Comparison of ENCODE assay signal across 24 mouse cellular contexts in the genomic region with DNA sequence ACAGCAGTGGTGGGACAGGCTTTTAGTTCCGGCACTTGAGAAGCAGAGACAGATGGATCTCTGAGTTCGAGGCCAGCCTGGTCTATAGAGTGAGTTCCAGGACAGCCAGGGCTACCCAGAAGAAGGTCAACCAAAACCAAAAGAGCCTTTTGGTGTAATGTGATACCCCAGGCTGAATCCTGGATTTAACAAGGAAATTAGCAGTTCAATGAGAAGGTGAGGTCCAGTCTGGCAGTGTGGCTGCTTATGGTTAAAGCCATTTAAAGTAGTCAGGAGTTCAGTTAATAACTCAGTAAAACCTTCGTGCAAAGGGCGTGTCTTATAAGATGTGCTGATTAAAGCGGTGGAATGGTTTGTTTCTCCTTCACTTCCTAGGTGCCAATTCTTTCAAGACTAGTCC. TPM values are rescaled to one million over a fixed set of nuclear protein-coding genes. Genes with fewer than 3 reads are reported as not detected.
A peak's percentile ranks its signal among the peaks of the same experiment; 100 is the strongest.
DNase-seq lines count a peak whose midpoint lies in the region; TF ChIP-seq lines count a peak whose summit lies in the region.
"Had no signal": no experiment of that assay in that cellular context is flagged by ENCODE, and none has a peak within 500 bp of the region (broad histone marks: within the 10 kb centered on the region; RNA-seq: fewer than 3 reads in every experiment).

No protein-coding gene starts in this region.

- H3K4me1 ChIP-seq in ES-Bruce4 (ENCODE audit: control insufficient read depth, insufficient read depth, low read length) (peaks cover 5% of the 10 kb centered on the region), ES-E14 (ENCODE audit: control insufficient read depth in 2 of 2, insufficient read depth in 2 of 2, low read length in 2 of 2, poor library complexity in 1 of 2) (peaks cover 0 to 14% of the 10 kb centered on the region in 2 experiments; a peak in 2 of 4 replicates)
- H3K4me1 ChIP-seq: embryonic facial prominence, embryonic 13.5 days; embryonic facial prominence, embryonic 15.5 days; forebrain, embryonic 12.5 days; forebrain, embryonic 15.5 days had no signal

- no peak for TF ChIP-seq EP300 in ES-Bruce4 (IDR thresholded peaks at IDR 0.05; ENCODE audit: insufficient read depth, low read depth, low read length)

- no peaks in the 10 kb centered on the region for H3K27me3 ChIP-seq in ES-Bruce4 (ENCODE audit: control insufficient read depth, insufficient read depth, low read length, poor library complexity, severe bottlenecking)
- H3K27me3 ChIP-seq: embryonic facial prominence, embryonic 13.5 days; embryonic facial prominence, embryonic 15.5 days; forebrain, embryonic 12.5 days; forebrain, embryonic 15.5 days; Patski had no signal

- intact Hi-C loops in gastrocnemius, postnatal 14 days (cut with DNase I; ENCODE audit: low total_unique reads): no loop called here

- H3K9ac ChIP-seq in ES-Bruce4 (ENCODE audit: low read depth, poor library complexity, severe bottlenecking) (no peak overlapping the region), ES-E14 (ENCODE audit: insufficient read depth, low read depth, low read length, poor library complexity, severe bottlenecking) (no peak overlapping the region)
- H3K9ac ChIP-seq: embryonic facial prominence, embryonic 13.5 days; embryonic facial prominence, embryonic 15.5 days; forebrain, embryonic 12.5 days; forebrain, embryonic 15.5 days; forebrain, postnatal 0 days had no signal

- H3K27ac ChIP-seq in ES-Bruce4 (ENCODE audit: insufficient read depth, low read length) (peak overlapping the region; percentile 67), ES-E14 (ENCODE audit: insufficient read depth, low read depth, low read length, poor library complexity, severe bottlenecking) (peak overlapping the region; percentile 38; the same call in 1 of the 2 replicates)
- H3K27ac ChIP-seq: embryonic facial prominence, embryonic 13.5 days; embryonic facial prominence, embryonic 15.5 days; forebrain, embryonic 10.5 days; forebrain, embryonic 12.5 days; forebrain, embryonic 15.5 days had no signal

- TF ChIP-seq CTCF in ES-Bruce4 (IDR thresholded peaks at IDR 0.05; ENCODE audit: low read depth, low read length): no peak

- DNase-seq in ES-E14 (ENCODE audit: low read depth, low spot score) (no peak), R1 (ENCODE audit: low read depth, low spot score) (peak; percentile 61)
- no peak for DNase-seq in urinary bladder, adult 18-20 months (ENCODE audit: low spot score in 2 of 2)
- DNase-seq in thymus, postnatal 25 days: no peak
- DNase-seq in gastrocnemius, postnatal 14 days: no peak
- DNase-seq in retina, embryonic 14.5 days (ENCODE audit: low spot score): no peak
- DNase-seq: adrenal gland, adult 8-10 months; adrenal gland, postnatal 14 days; adrenal gland, postnatal 36 days; cerebellum, adult 11-12 months; cerebellum, adult 2 months; cerebellum, adult 9-11 months; cerebellum, postnatal 14 days; cerebellum, postnatal 36 days; embryo, embryonic 11 days; forebrain, postnatal 0 days had no signal

- peaks cover 12% of the 10 kb centered on the region for H3K9me3 ChIP-seq in ES-Bruce4 (replicated peaks; ENCODE audit: control insufficient read depth, insufficient read depth, low read length, poor library complexity, severe bottlenecking)
- H3K9me3 ChIP-seq in ES-E14 (ENCODE audit: control insufficient read depth, insufficient read depth, low read depth, low read length): no peaks in the 10 kb centered on the region
- H3K9me3 ChIP-seq: embryonic facial prominence, embryonic 13.5 days; embryonic facial prominence, embryonic 15.5 days; forebrain, embryonic 10.5 days; forebrain, embryonic 12.5 days; forebrain, embryonic 15.5 days had no signal

- no peak for TF ChIP-seq POLR2A in ES-Bruce4 (IDR thresholded peaks at IDR 0.05; ENCODE audit: insufficient read depth, low read length)

- H3K4me3 ChIP-seq in ES-Bruce4 (ENCODE audit: low read depth, low read length) (no peak overlapping the region), ES-E14 (ENCODE audit: insufficient read depth in 1 of 2, low read depth in 1 of 2, low read length in 2 of 2, poor library complexity in 1 of 2, severe bottlenecking in 1 of 2) (no peak overlapping the region)
- H3K4me3 ChIP-seq: embryonic facial prominence, embryonic 13.5 days; embryonic facial prominence, embryonic 15.5 days; erythroblast, embryonic 14.5 days; forebrain, embryonic 10.5 days; forebrain, embryonic 12.5 days; forebrain, embryonic 15.5 days had no signal

- in situ Hi-C loops in ES-E14 (cut with MboI; ENCODE audit: low sequenced_read_pairs in 2 of 2, unreplicated experiment in 2 of 2): no loop called here

- H3K36me3 ChIP-seq in ES-Bruce4 (ENCODE audit: control insufficient read depth, insufficient read depth, low read length, poor library complexity, severe bottlenecking) (no peaks in the 10 kb centered on the region), ES-E14 (ENCODE audit: control insufficient read depth, insufficient read depth, low read length, poor library complexity, severe bottlenecking) (no peaks in the 10 kb centered on the region)
- H3K36me3 ChIP-seq: embryonic facial prominence, embryonic 13.5 days; embryonic facial prominence, embryonic 15.5 days; forebrain, embryonic 10.5 days; forebrain, embryonic 12.5 days; forebrain, embryonic 15.5 days had no signal

TF ChIP-seq in ES-E14, 5 proteins besides CTCF, POLR2A, EP300 and RAD21:
- TF ChIP-seq CHD2 (IDR thresholded peaks at IDR 0.05; ENCODE audit: low read depth, low read length) (no peak), MAFK (IDR thresholded peaks at IDR 0.05; ENCODE audit: insufficient read depth, low read depth, low read length) (no peak), ZC3H11A (IDR thresholded peaks at IDR 0.05; ENCODE audit: borderline replicate concordance, low read depth, low read length) (no peak), HCFC1 (IDR thresholded peaks at IDR 0.05; ENCODE audit: borderline replicate concordance, insufficient read depth, low read length) (no peak), ZNF384 (IDR thresholded peaks at IDR 0.05; ENCODE audit: low read depth, low read length) (no peak)

RNA-seq across cellular contexts. Expression of gene Lcor, which starts 25.3 kb away (rescaled TPM):
- 13.4 and 15.6 TPM in 2 replicates for polyA plus RNA-seq in ES-Bruce4 (2011; ENCODE audit: insufficient read depth, insufficient read length, low read depth, missing spikeins)
- total RNA-seq in ES-E14 (2012; rRNA removed): 9.9 and 10.2 TPM in 2 replicates
- total RNA-seq in gastrocnemius, postnatal 14 days (2021): 10 to 100 TPM; 12.0 to 12.2 TPM
